Mouse (Mus musculus): ENCODE data around the gene Sppl3. TPM values are rescaled to one million over a fixed set of nuclear protein-coding genes. Genes with fewer than 3 reads are reported as not detected.

The Sppl3 gene
- polyA plus RNA-seq (2012) = 18.8 and 28.7 TPM in 2 replicates

DNA sequence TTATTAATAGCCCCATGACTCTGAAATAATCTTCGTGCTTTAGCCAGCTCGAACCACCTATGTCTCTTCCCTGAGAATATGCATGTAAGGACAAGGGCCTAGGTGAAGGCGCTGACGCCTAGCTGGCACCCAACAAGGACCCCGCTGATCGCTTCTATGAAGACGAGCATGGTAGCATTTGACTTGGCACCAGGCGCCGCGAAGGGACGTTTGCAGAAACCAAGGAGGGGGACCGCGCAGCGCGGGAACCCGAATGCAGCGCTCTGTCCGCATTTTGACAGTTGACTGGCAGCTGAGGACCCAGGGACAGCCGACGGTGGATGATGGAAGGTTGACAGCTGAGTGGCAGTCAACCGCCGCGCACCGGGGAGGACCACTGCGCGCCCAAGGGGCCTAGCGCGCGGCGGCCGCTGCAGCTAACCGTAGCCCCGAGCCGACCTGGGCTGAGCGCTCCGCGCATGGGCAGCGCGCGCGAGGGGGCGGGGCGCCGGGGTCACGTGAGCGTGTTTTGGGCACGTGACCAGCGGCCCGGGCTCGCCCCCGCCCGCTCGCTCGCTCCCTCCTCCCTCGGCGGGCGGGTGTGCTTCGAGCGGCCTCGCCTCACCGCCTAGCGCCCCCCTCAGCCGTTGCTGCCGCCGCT is at the start of gene Sppl3:
Sppl3 (plus strand) TSS at position 561 of the 640 bp plus-strand sequence.

DNA sequence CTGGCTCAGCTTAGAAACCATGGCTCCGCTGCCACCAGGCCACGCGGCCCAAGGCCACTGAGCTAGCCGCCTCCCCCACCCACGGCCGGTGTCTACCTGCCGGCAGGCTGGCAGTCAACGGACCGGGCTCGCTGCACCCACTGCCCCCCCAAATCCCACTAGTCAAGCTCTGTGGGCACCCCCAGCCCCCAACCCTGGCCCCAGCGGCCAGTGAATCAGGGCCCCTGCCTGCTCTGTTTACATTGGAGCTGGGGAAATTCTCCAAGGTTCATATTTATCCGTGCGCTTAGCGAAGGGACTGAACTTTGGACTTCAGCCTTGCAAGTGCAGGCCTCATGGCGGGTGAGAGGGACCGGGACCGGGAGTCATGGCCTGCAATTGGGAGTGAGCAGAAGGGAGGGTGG is 40.1 kb upstream of the Sppl3 start, which contains the start of gene Hnf1a:
Hnf1a (minus strand) TSS at position 271 of the 404 bp plus-strand sequence.

DNA sequence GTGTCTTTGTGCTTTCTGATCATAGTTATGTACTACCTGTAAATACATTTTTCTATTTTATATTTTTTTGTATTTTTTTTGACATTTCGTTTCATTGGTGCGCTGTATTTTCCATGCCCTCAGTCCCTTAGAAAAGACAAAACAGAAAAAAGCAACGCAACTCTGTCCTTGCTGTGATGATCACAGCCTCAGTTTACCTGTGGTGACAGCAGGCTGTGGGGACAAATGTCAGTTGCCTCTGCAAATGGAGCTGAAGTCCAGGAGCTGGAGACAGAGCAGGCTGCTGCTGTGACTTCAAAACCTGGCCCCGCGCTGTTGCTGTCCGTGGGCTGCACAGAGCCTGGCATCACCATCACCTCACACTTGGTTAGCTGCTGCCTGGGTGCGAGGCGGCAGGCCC is 87.3 kb downstream of the Sppl3 start, which contains the start of gene Gm10401:
Gm10401 (minus strand) TSS at position 101 of the 400 bp plus-strand sequence.

DNA sequence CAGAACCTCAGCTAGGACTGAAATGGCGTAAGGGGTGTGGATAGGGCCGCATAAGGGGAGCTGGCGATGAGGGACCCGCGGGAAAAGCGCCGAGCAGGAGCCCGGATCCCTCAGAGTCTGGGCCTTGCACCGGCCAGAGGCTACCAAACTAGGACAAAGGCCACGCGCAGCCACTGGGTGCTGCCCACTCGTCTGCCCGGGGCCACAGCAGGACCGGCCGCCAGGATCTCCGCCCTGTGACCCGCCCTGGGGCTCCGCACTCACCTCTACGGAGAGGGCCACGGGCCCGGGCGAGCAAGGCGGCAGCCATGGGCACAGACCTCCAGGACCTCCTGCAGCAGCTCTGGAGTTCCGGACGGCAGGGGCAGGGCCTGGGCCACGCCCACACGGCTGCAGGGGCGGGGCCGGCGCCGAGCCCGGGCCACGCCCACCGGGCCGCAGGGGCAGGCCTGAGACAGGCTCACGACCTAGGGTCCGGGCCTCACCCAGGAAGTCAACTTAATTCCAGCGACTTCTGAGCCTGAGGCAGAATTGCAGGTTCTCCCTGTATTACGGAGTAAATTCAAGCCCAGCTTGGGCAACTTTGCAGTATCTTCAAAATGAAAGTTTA is 108.1 kb downstream of the Sppl3 start, which contains the start of gene Acads:
Acads (minus strand) TSS at position 386 of the 610 bp plus-strand sequence.

DNA sequence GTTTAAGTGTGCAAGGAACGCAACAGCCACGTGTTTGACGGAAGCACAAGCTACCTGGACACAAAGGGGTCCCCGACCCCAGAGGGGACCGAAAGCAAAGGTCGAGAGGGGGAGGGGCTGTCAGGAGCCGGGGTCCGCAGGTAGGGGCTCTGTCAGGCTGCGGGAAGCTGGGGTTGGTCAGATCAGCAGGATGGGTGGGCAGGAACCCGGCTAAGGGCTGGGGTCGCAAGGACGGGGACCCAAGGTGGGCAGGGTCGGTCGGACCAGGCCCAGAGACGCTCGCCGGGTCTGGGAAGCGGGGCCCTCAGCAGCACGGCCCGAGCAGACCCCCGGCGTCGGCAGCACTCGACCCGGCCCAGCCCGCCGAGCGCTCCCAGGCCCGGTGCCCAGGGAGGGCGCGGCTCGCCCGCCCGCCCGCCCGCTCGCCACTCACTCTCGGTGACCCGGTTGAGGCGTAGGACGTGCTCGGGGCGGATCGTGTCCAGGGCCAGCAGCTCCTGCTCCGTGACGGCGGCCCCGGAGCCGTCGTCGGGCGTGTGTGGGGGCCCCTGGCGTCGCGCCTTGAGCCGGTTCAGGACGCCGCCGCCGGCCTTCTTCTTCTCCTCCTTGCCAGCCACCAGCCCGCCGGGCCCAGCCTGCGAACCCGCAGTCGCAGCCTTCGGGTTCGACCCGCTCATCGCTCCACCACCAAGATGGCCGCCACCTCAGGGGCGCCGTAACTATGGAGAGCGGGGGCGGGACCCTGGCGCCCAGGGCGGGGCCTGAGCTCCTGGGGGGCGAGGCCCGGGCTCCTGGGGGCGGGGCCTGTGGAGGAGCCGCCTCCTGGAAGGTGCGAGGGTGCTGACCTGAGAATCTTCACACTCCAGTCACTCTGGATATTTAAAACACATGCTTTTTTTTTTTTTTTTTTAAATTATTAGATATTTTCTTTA is 123.6 kb downstream of the Sppl3 start, which contains the start of gene Unc119b:
Unc119b (minus strand) TSS at position 742 of the 932 bp plus-strand sequence.

Other genes starting within 250 kb of the Sppl3 start
- gene Ankrd13a, start 236.5 kb upstream of the Sppl3 start, polyA plus RNA-seq (2012) = 507 and 570 TPM in 2 replicates
- gene Git2, start 235.6 kb upstream of the Sppl3 start, polyA plus RNA-seq (2012) = 231 and 237 TPM in 2 replicates
- 69.0 and 76.2 TPM in 2 replicates for gene 1500011B03Rik, start 187.7 kb upstream of the Sppl3 start, polyA plus RNA-seq (2012)
- gene 4930519G04Rik, start 157.5 kb upstream of the Sppl3 start, polyA plus RNA-seq (2012) = not detected in 2 replicates
- gene Gm9936, start 152.5 kb upstream of the Sppl3 start, polyA plus RNA-seq (2012) = not detected in 2 replicates
- gene Oasl2, start 114.2 kb upstream of the Sppl3 start, polyA plus RNA-seq (2012) = 6.6 and 8.3 TPM in 2 replicates
- gene Oasl1, start 87.9 kb upstream of the Sppl3 start, polyA plus RNA-seq (2012) = 18.2 and 23.9 TPM in 2 replicates
- 35.8 and 45.5 TPM in 2 replicates for gene 2210016L21Rik, start 69.0 kb upstream of the Sppl3 start, polyA plus RNA-seq (2012)
- gene Hnf1a, start 40.0 kb upstream of the Sppl3 start, polyA plus RNA-seq (2012) = 0.18 TPM in 1 of 2 replicates, not detected in the other
- gene Gm10401, start 87.2 kb downstream of the Sppl3 start, polyA plus RNA-seq (2012) = not detected in 2 replicates
- gene Acads, start 108.2 kb downstream of the Sppl3 start, polyA plus RNA-seq (2012) = 57.8 and 61.9 TPM in 2 replicates
- 40.0 and 46.4 TPM in 2 replicates for gene Unc119b, start 123.8 kb downstream of the Sppl3 start, polyA plus RNA-seq (2012)
- 66.7 and 90.8 TPM in 2 replicates for gene Mlec, start 147.0 kb downstream of the Sppl3 start, polyA plus RNA-seq (2012)
- gene Cabp1, start 183.2 kb downstream of the Sppl3 start, polyA plus RNA-seq (2012) = 0.37 and 0.73 TPM in 2 replicates
- gene Pop5, start 224.7 kb downstream of the Sppl3 start, polyA plus RNA-seq (2012) = 13.8 and 18.1 TPM in 2 replicates

All from megakaryocyte-erythroid progenitor cell, adult 5 weeks (primary cell).